Mouse (Mus musculus) hindbrain, embryonic 13.5 days (tissue): ENCODE data around the gene Ascl4. TPM values are rescaled to one million over a fixed set of nuclear protein-coding genes. Genes with fewer than 3 reads are reported as not detected.

Source experiments
- ATAC-seq: fragments of 200-750 bp; cut with Nextera tagmentation; 2 replicates; pipeline ENCODE4 v1.8.0; 2017; ENCODE audit warnings: moderate TSS enrichment; ENCODE audit not compliant: low FRiP score
- H3K27ac ChIP-seq: fragments of 300-500 bp; sonication (generic); 2 replicates; pipeline ENCODE4 v1.5.1; 2015; ENCODE audit warnings: inconsistent platforms, mild to moderate bottlenecking, moderate library complexity
- H3K27me3 ChIP-seq: fragments of 300-500 bp; sonication (generic); 2 replicates; pipeline ENCODE4 v1.6.1; 2015; ENCODE audit warnings: mild to moderate bottlenecking, inconsistent platforms
- H3K36me3 ChIP-seq: fragments of 300-500 bp; sonication (generic); 2 replicates; pipeline ENCODE4 v1.6.1; 2015; ENCODE audit warnings: mild to moderate bottlenecking, inconsistent platforms
- H3K4me1 ChIP-seq: fragments of 300-500 bp; sonication (generic); replicated peaks from 2 replicates; pipeline ENCODE4 v1.6.1; 2015; ENCODE audit warnings: inconsistent platforms
- H3K4me2 ChIP-seq: fragments of 300-500 bp; sonication (generic); 2 replicates; pipeline ENCODE4 v1.6.1; 2015; ENCODE audit warnings: inconsistent platforms, mild to moderate bottlenecking, moderate library complexity
- H3K4me3 ChIP-seq: fragments of 300-500 bp; sonication (generic); 2 replicates; pipeline ENCODE4 v1.5.1; 2015; ENCODE audit warnings: mild to moderate bottlenecking, inconsistent platforms
- H3K9ac ChIP-seq: fragments of 300-500 bp; sonication (generic); 2 replicates; pipeline ENCODE4 v1.6.1; 2015; ENCODE audit warnings: mild to moderate bottlenecking, inconsistent platforms
- H3K9me3 ChIP-seq: fragments of 300-500 bp; sonication (generic); 2 replicates; pipeline ENCODE4 v1.6.1; 2016; ENCODE audit warnings: inconsistent platforms
- WGBS: fragments of 180-500 bp; shearing (Covaris S2); methylation state at CpG from one replicate; pipeline ENCODE4 v1.1.7; 2015; 5-methylcytosine and 5-hydroxymethylcytosine counted together
- polyA plus RNA-seq: library from polyadenylated mRNA; unstranded; fragments of >200 nt; fragmentation: Nextera tagmentation; extraction: Ambion mirVana; gene quantifications from 2 replicates; pipeline ENCODE4 v1.2.1, GENCODE M21; 2015

Gene Ascl4
- polyA plus RNA-seq, 1 experiment from 2014 or later = 0.47 TPM

GRCm38 (mm10) chr10:85989412-85990115, 62.1 kb downstream of the Ascl4 start:
- Histone ChIP-seq H3K4me3 (no peak overlapping the region), H3K9me3 (no peaks in the 10 kb centered on the region), H3K27me3 (no peaks in the 10 kb centered on the region), H3K4me1 (no peaks in the 10 kb centered on the region), H3K36me3 (no peaks in the 10 kb centered on the region), H3K4me2 (no peak overlapping the region), H3K9ac (no peak overlapping the region), H3K27ac (no peak overlapping the region)
- WGBS = 81% methylated on average over 6 of the region's 6 CpGs
- no peak for ATAC-seq

GRCm38 (mm10) chr10:85992412-85992811, 64.9 kb downstream of the Ascl4 start:
- Histone ChIP-seq H3K36me3 (no peaks in the 10 kb centered on the region), H3K4me2 (no peak overlapping the region), H3K9me3 (no peaks in the 10 kb centered on the region), H3K9ac (no peak overlapping the region), H3K27me3 (no peaks in the 10 kb centered on the region), H3K4me3 (no peak overlapping the region), H3K4me1 (no peaks in the 10 kb centered on the region), H3K27ac (no peak overlapping the region)
- ATAC-seq = no peak
- WGBS = 93% methylated on average over 4 of the region's 4 CpGs

GRCm38 (mm10) chr10:85993836-85994235, 66.4 kb downstream of the Ascl4 start:
- no peak overlapping the region for H3K4me2 ChIP-seq
- no peaks in the 10 kb centered on the region for H3K27me3 ChIP-seq
- no peaks in the 10 kb centered on the region for H3K36me3 ChIP-seq
- H3K9ac ChIP-seq = no peak overlapping the region
- WGBS = 90% methylated on average over 9 of the region's 9 CpGs
- ATAC-seq = no peak
- 0 out of 2 replicates have a peak, but pooled peaks cover 6% of the 10 kb centered on the region for H3K9me3 ChIP-seq
- no peaks in the 10 kb centered on the region for H3K4me1 ChIP-seq
- no peak overlapping the region for H3K27ac ChIP-seq
- no peak overlapping the region for H3K4me3 ChIP-seq

- Histone ChIP-seq H3K4me2 (no peak overlapping the region), H3K27me3 (no peaks in the 10 kb centered on the region), H3K4me1 (no peaks in the 10 kb centered on the region), H3K27ac (no peak overlapping the region), H3K9ac (no peak overlapping the region), H3K9me3 (0 out of 2 replicates have a peak, but pooled peaks cover 7% of the 10 kb centered on the region), H3K36me3 (no peaks in the 10 kb centered on the region), H3K4me3 (no peak overlapping the region)
- WGBS = 87% methylated on average over 5 of the region's 5 CpGs
- no peak for ATAC-seq
Observed at GRCm38 (mm10) chr10:85994543-85995104, 67.1 kb downstream of the Ascl4 start.

Other genes with a start within 250 kb of the Ascl4 start
- 66.8 and 68.5 TPM in 2 replicates for gene Pwp1, start 98.2 kb upstream of the Ascl4 start, polyA plus RNA-seq
- gene Prdm4, start 10.5 kb upstream of the Ascl4 start, polyA plus RNA-seq = 20.1 and 23.6 TPM in 2 replicates
- gene Rtcb, start 30.1 kb downstream of the Ascl4 start, polyA plus RNA-seq = 182 and 186 TPM in 2 replicates
- not detected in 2 replicates for gene Bpifc, start 84.2 kb downstream of the Ascl4 start, polyA plus RNA-seq
- gene Fbxo7, start 94.3 kb downstream of the Ascl4 start, polyA plus RNA-seq = 17.0 and 21.6 TPM in 2 replicates